Mouse (Mus musculus): ENCODE results near the gene Il10ra.

DNA sequence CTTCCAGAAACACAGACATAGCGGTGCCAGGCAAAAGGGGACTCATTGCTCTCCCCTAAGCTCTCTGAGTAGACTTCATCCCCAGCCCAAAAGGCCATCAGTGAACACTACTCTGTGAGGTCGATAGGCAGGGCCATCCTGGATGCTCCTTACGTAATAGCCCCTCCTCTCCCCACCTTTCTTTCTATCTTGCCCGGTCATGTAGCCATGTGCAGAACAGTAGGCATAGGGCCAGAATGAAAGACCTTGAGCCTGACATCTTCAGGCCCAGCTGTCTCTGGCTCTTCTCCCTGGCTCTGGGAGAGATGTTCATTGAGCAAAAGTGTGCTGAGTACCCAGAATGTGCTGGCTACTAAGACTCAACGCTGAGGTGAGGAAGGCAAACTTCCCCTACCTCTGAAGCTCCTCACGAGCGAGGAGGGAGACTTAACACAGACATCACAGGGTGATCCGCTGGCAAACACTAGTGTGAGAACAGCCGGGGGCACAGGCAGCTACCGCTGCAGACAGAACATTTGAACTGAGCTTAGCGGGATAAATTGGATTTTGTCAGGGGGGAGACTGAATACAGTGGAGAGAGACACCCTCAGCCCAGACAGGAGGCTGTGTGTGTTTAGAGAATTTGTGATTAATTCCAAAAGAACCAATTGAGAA, 53.3 kb downstream of the Il10ra start:
- no peak for TF ChIP-seq POLR2A (IDR thresholded peaks at IDR 0.05; ENCODE audit: insufficient read length, low read depth)
- no peak for TF ChIP-seq POLR2AphosphoS2 (IDR thresholded peaks at IDR 0.05; ENCODE audit: insufficient read length, low read depth)
- TF ChIP-seq CEBPB (IDR thresholded peaks at IDR 0.05; ENCODE audit: insufficient read depth, poor library complexity, severe bottlenecking), result no peak
- no peak for TF ChIP-seq MYOG (IDR thresholded peaks at IDR 0.05; ENCODE audit: control insufficient read depth in 1 of 3, insufficient read depth in 1 of 3, insufficient read length in 2 of 3, low read depth in 2 of 3)
- no peak for TF ChIP-seq TCF3 (IDR thresholded peaks at IDR 0.05; ENCODE audit: insufficient read length, low read depth)

All from myocyte (in vitro differentiated cells).